Mouse (Mus musculus) liver, embryonic 14.5 days (tissue): ENCODE measurements around the gene Nebl. TPM values are rescaled to one million over a fixed set of nuclear protein-coding genes. Genes with fewer than 3 reads are reported as not detected.

Experiments used
- ATAC-seq: fragments of 200-750 bp; cut with Nextera tagmentation; 2 replicates; pipeline ENCODE4 v1.8.0; 2017; ENCODE audit warnings: moderate number of reproducible peaks, mild to moderate bottlenecking, moderate library complexity; ENCODE audit not compliant: insufficient read depth
- DNase-seq, 3 experiments: peaks; one replicate each; pipeline ENCODE4 v3.0.0-alpha.2; 2012 to 2013; ENCODE audit warnings: low read depth in 3 of 3, low spot score in 3 of 3
- H3K27ac ChIP-seq: fragments of 300-500 bp; sonication (generic); 2 replicates; pipeline ENCODE4 v1.5.1; 2014; ENCODE audit warnings: moderate library complexity, mild to moderate bottlenecking, control low read depth, inconsistent platforms
- H3K27me3 ChIP-seq: fragments of 300-500 bp; sonication (generic); 2 replicates; pipeline ENCODE4 v1.6.1; 2014; ENCODE audit warnings: mild to moderate bottlenecking, low read length, moderate library complexity; ENCODE audit not compliant: control insufficient read depth, insufficient read depth
- H3K36me3 ChIP-seq: fragments of 300-500 bp; sonication (generic); replicated peaks from 2 replicates; pipeline ENCODE4 v1.6.1; 2014; ENCODE audit warnings: low read depth; ENCODE audit not compliant: control insufficient read depth, insufficient read depth
- H3K4me1 ChIP-seq, 2 experiments: fragments of 200-500 bp in 1 of 2; fragments of 300-500 bp in 1 of 2; sonication (generic) in 1 of 2; replicated peaks; 2 replicates each; pipeline ENCODE4 v1.6.1; 2012 to 2014; ENCODE audit warnings: antibody characterized with exemption in 1 of 2, inconsistent platforms in 1 of 2, low read length in 1 of 2; ENCODE audit not compliant: control insufficient read depth in 2 of 2, insufficient read depth in 2 of 2
- H3K4me2 ChIP-seq: fragments of 300-500 bp; sonication (generic); 2 replicates; pipeline ENCODE4 v1.6.1; 2014; ENCODE audit warnings: low read depth, mild to moderate bottlenecking, control low read depth, moderate library complexity
- H3K4me3 ChIP-seq, 2 experiments: fragments of 200-500 bp in 1 of 2; fragments of 300-500 bp in 1 of 2; sonication (generic) in 1 of 2; 2 replicates each; pipeline ENCODE4 v1.5.1; 2012 to 2014; ENCODE audit warnings: low read depth in 2 of 2, low read length in 2 of 2, mild to moderate bottlenecking in 2 of 2, control low read depth in 1 of 2, inconsistent platforms in 1 of 2, moderate library complexity in 1 of 2; ENCODE audit not compliant: insufficient read depth in 1 of 2
- H3K9ac ChIP-seq: fragments of 300-500 bp; sonication (generic); replicated peaks from 2 replicates; pipeline ENCODE4 v1.6.1; 2014; ENCODE audit warnings: mild to moderate bottlenecking, control low read depth, moderate library complexity
- H3K9me3 ChIP-seq: fragments of 300-500 bp; sonication (generic); 2 replicates; pipeline ENCODE4 v1.6.1; 2016; ENCODE audit warnings: low read length, mixed read lengths; ENCODE audit not compliant: control insufficient read depth
- CTCF ChIP-seq: IDR thresholded peaks from 2 replicates; pipeline ENCODE4 v1.5.1; 2016; ENCODE audit warnings: antibody characterized with exemption, low read depth, control low read depth
- EP300 ChIP-seq: IDR thresholded peaks from 2 replicates; pipeline ENCODE4 v1.6.1; 2016; ENCODE audit warnings: antibody characterized with exemption, low read depth
- WGBS: fragments of 180-500 bp; shearing (Covaris S2); extraction: QIAGEN DNeasy Blood & Tissue Kit; methylation state at CpG from one replicate; pipeline ENCODE4 v1.1.7; 2014; ENCODE audit not compliant: insufficient replicate concordance; 5-methylcytosine and 5-hydroxymethylcytosine counted together
- polyA plus RNA-seq, 2 experiments: library from polyadenylated mRNA; depleted of rRNA in 1 of 2; stranded (reverse) in 1 of 2; unstranded in 1 of 2; fragments of >200 nt; fragmentation: Nextera tagmentation in 1 of 2; extraction: Ambion mirVana in 1 of 2; gene quantifications; 2 replicates each; pipeline versions ENCODE4 v1.2.1 to v1.2.3; 2012 to 2014

The Nebl gene
- polyA plus RNA-seq, 2 experiments: 0.21 to 0.22 TPM

- no peak for ATAC-seq
- Histone ChIP-seq H3K4me2 (no peak overlapping the region), H3K9me3 (no peaks in the 10 kb centered on the region), H3K9ac (no peak overlapping the region), H3K27ac (no peak overlapping the region), H3K36me3 (no peaks in the 10 kb centered on the region), H3K27me3 (no peaks in the 10 kb centered on the region), H3K4me1 (no peaks in the 10 kb centered on the region), H3K4me3 (no peak overlapping the region)
- TF ChIP-seq EP300 (no peak), CTCF (peak; percentile 35; the same call in 1 of the 2 replicates)
- WGBS: 57% methylated on average over 2 of the region's 2 CpGs
- no peak for DNase-seq
Observed at GRCm38 (mm10) chr2:17507362-17507761, 223.9 kb downstream of the Nebl start.

DNA sequence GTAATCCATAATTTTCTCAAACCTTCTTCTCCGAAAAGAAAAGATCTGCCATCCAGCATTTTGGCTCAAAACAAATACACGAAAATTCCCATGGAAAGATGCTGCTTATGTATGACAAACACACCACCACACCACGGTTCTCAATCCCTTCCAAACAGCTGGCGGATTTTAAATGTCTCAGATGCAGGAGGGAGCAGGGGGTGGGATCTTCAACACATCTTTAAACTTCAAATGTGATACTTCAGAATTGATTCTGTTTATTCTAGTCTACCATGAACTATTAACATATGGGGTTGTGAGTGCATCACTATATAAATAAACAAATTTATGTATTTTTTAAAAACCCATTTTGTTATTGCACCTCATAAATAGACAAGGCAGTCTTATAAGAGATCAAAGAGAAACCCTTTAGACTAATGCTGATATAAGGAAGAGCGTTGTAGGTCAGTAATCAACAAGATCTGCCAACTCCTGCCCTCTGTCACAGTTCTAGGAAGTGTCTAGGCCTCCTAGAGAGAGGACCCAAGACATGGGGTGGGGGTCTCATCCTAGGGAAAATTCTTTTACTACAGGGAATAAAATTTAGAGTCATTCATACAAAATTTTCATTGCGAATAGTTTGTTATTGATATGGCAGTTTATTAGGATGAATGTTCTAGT is 227.0 kb downstream of the Nebl start:
- DNase-seq (no peak), ATAC-seq (no peak)
- Histone ChIP-seq H3K9me3 (no peaks in the 10 kb centered on the region), H3K4me2 (no peak overlapping the region), H3K4me1 (no peaks in the 10 kb centered on the region), H3K27me3 (no peaks in the 10 kb centered on the region), H3K9ac (no peak overlapping the region), H3K36me3 (no peaks in the 10 kb centered on the region), H3K27ac (no peak overlapping the region), H3K4me3 (no peak overlapping the region)
- WGBS: 53% methylated on average over 6 of the region's 6 CpGs
- no peak for TF ChIP-seq CTCF
- no peak for TF ChIP-seq EP300

GRCm38 (mm10) chr2:17501075-17501474 is 230.2 kb downstream of the Nebl start:
- H3K4me3 ChIP-seq: no peak overlapping the region
- H3K4me2 ChIP-seq: no peak overlapping the region
- no peaks in the 10 kb centered on the region for H3K36me3 ChIP-seq
- no peaks in the 10 kb centered on the region for H3K4me1 ChIP-seq
- DNase-seq: no peak
- H3K27me3 ChIP-seq: no peaks in the 10 kb centered on the region
- H3K9me3 ChIP-seq: no peaks in the 10 kb centered on the region
- H3K9ac ChIP-seq: no peak overlapping the region
- 64% methylated on average over 3 of the region's 3 CpGs for WGBS
- no peak overlapping the region for H3K27ac ChIP-seq
- no peak for ATAC-seq
- TF ChIP-seq CTCF: no peak
- TF ChIP-seq EP300: no peak

DNA sequence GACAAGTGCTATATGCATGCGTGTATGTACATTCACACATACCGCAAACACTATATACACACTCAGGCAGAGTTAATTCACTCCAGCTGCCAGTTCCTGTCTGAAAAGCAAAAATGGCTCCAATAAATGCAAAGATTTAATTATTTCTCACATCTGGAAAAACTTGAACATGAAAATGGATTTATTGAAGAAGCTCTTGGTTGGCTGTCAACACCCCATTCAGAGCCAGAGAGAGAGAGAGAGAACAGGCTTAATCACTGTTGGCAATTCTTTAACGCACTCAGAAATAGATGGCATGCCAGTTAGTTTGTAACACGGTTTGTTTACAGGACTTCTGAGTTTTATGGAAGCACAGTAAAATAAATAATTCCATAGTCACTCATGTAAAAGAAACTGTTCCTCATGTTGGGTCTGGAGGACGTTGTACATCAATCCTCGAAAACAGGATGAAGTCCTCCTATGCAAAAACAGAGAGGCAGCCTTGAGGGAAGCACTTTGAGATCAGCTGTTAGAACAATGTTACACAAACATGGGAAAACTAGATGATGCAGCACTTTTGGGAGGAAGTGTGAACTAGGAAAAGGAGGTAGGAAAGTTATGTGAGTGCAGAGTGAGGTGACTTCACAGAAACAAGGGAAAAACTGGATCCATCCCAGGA is 265.6 kb downstream of the Nebl start:
- no peak overlapping the region for H3K4me2 ChIP-seq
- H3K27me3 ChIP-seq: no peaks in the 10 kb centered on the region
- no peak overlapping the region for H3K9ac ChIP-seq
- ATAC-seq (no peak), DNase-seq (no peak)
- H3K9me3 ChIP-seq: no peaks in the 10 kb centered on the region
- no peaks in the 10 kb centered on the region for H3K4me1 ChIP-seq
- TF ChIP-seq EP300 (no peak), CTCF (no peak)
- no peak overlapping the region for H3K4me3 ChIP-seq
- H3K36me3 ChIP-seq: no peaks in the 10 kb centered on the region
- WGBS: 64% methylated on average over 6 of the region's 6 CpGs
- H3K27ac ChIP-seq: no peak overlapping the region

DNA sequence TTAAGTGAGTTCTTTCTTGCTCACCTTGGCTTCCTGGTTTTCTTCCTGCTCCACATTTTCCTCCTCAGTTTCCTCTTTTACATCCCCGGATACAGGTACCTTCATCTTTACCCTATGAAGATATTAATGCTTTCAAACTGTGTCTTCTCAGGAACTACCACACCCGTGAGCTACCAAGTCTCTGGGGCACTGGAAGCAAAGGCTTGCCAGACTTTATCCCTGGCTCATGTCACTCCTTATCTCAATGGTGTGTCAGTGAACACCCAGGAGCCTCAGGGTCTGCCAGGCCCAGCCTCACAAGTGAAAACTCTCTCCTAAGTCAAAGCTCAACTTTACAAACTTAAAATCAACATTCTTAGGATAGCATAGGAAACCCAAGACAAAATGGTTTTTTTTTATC is 270.8 kb downstream of the Nebl start:
- 31% methylated on average over 2 of the region's 2 CpGs for WGBS
- no peak for ATAC-seq
- no peaks in the 10 kb centered on the region for H3K9me3 ChIP-seq

More for the DNA sequence above, 270.8 kb downstream of the Nebl start:
- Histone ChIP-seq H3K4me1 (no peaks in the 10 kb centered on the region), H3K9ac (no peak overlapping the region), H3K36me3 (no peaks in the 10 kb centered on the region), H3K27me3 (no peaks in the 10 kb centered on the region), H3K4me3 (no peak overlapping the region), H3K27ac (no peak overlapping the region), H3K4me2 (no peak overlapping the region)
- TF ChIP-seq CTCF (no peak), EP300 (no peak)
- no peak for DNase-seq
